Mouse (Mus musculus): ENCODE results near the gene H3f3b.

- TF ChIP-seq POLR2A (IDR thresholded peaks at IDR 0.05; ENCODE audit: extremely low read depth, insufficient read depth, low read length) = no peak
- TF ChIP-seq CTCF (IDR thresholded peaks at IDR 0.05; ENCODE audit: low read depth, low read length) = no peak
These were observed 559 bp upstream of the H3f3b start for GRCm38 (mm10) chr11:116028177-116028865.

Data from liver, adult 2 months (tissue).